Mouse (Mus musculus) stomach, embryonic 14.5 days (tissue): ENCODE results near the gene Mdga1. TPM values are rescaled to one million over a fixed set of nuclear protein-coding genes. Genes with fewer than 3 reads are reported as not detected.

Source experiments
- ATAC-seq: fragments of 200-750 bp; cut with Nextera tagmentation; 2 replicates; pipeline ENCODE4 v1.8.0; 2017; ENCODE audit warnings: low read depth, moderate TSS enrichment; ENCODE audit not compliant: insufficient number of reproducible peaks, insufficient read depth, low FRiP score
- H3K27ac ChIP-seq: fragments of 300-500 bp; sonication (generic); 2 replicates; pipeline ENCODE4 v1.5.1; 2014; ENCODE audit warnings: mild to moderate bottlenecking, low read length, moderate library complexity, mixed read lengths
- H3K27me3 ChIP-seq: fragments of 300-500 bp; sonication (generic); 2 replicates; pipeline ENCODE4 v1.6.1; 2014; ENCODE audit warnings: low read length, control low read depth, mixed read lengths; ENCODE audit not compliant: control insufficient read depth, insufficient read depth
- H3K36me3 ChIP-seq: fragments of 300-500 bp; sonication (generic); 2 replicates; pipeline ENCODE4 v1.6.1; 2014; ENCODE audit warnings: mild to moderate bottlenecking, control low read depth, low read length, moderate library complexity, mixed read lengths; ENCODE audit not compliant: control insufficient read depth, insufficient read depth
- H3K4me1 ChIP-seq: fragments of 300-500 bp; sonication (generic); 2 replicates; pipeline ENCODE4 v1.6.1; 2014; ENCODE audit warnings: low read length, control low read depth, mixed read lengths; ENCODE audit not compliant: control insufficient read depth, insufficient read depth
- H3K4me2 ChIP-seq: fragments of 300-500 bp; sonication (generic); replicated peaks from 2 replicates; pipeline ENCODE4 v1.6.1; 2014; ENCODE audit warnings: low read depth, low read length, control low read depth
- H3K4me3 ChIP-seq: fragments of 300-500 bp; sonication (generic); 2 replicates; pipeline ENCODE4 v1.5.1; 2014; ENCODE audit warnings: low read depth, low read length, control low read depth
- H3K9ac ChIP-seq: fragments of 300-500 bp; sonication (generic); replicated peaks from 2 replicates; pipeline ENCODE4 v1.6.1; 2014; ENCODE audit warnings: low read depth, mild to moderate bottlenecking, control low read depth, low read length, moderate library complexity, mixed read lengths
- H3K9me3 ChIP-seq: fragments of 300-500 bp; sonication (generic); 2 replicates; pipeline ENCODE4 v1.6.1; 2016; ENCODE audit warnings: low read depth, low read length, control low read depth; ENCODE audit not compliant: control insufficient read depth
- whole genome bisulfite sequencing: fragments of 180-500 bp; shearing (Covaris S2); extraction: QIAGEN DNeasy Blood & Tissue Kit; methylation state at CpG from one replicate; pipeline ENCODE4 v1.1.7; 2014; 5-methylcytosine and 5-hydroxymethylcytosine counted together
- polyA plus RNA-seq: library from polyadenylated mRNA; unstranded; fragments of >200 nt; fragmentation: Nextera tagmentation; extraction: Ambion mirVana; gene quantifications from 2 replicates; pipeline ENCODE4 v1.2.1, GENCODE M21; 2014

Mdga1 gene
- polyA plus RNA-seq, 1 experiment from 2014 or later: 5.9 TPM

DNA sequence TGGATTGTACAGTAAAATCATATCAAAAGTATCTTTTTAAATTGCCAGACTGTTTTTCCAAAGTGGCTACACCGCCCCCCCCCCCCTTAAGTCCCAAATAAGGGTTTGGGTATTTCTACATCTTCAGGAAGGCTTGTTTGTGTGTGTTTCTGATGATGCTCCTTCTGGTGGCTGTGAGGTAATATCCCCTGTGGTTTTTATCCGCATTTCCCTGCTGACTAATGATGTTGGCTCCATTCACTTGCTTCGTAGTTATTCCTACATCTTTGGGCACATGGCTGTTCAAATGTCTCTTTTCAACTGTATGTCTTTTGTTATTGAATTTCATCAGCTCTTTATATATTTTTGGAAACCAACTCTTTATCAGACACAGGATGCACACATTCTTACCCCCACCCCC, 20.2 kb upstream of the Mdga1 start:
- Histone ChIP-seq H3K27ac (no peak overlapping the region), H3K4me1 (no peaks in the 10 kb centered on the region), H3K4me3 (no peak overlapping the region), H3K9me3 (no peaks in the 10 kb centered on the region), H3K36me3 (no peaks in the 10 kb centered on the region), H3K9ac (no peak overlapping the region), H3K27me3 (no peaks in the 10 kb centered on the region), H3K4me2 (no peak overlapping the region)
- 88% methylated on average over 3 of the region's 3 CpGs for WGBS
- ATAC-seq: no peak

DNA sequence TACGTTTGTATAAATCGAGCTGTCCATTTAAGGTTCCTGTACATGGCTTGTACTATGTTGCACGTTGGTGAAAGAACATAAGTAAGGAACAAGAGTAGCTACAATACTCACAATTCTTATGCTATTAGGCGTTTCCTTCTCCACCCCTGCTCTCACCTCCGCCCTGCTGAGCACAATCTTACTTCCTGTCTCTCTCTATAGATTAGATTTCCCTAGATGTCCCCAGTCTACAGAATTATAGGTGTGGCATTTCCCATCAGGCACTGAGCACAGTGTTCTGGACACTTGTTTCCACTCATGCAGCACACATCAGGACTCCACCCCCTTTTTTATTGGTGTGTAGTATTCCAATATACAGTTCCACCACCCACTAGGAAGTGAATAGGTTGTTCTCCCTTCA, 19.8 kb upstream of the Mdga1 start:
- no peak for ATAC-seq
- H3K9me3 ChIP-seq: no peaks in the 10 kb centered on the region
- H3K4me3 ChIP-seq: no peak overlapping the region
- H3K27ac ChIP-seq: no peak overlapping the region
- no peak overlapping the region for H3K9ac ChIP-seq
- no peaks in the 10 kb centered on the region for H3K36me3 ChIP-seq
- no peaks in the 10 kb centered on the region for H3K4me1 ChIP-seq
- 86% methylated on average over 5 of the region's 5 CpGs for WGBS
- H3K4me2 ChIP-seq: no peak overlapping the region
- no peaks in the 10 kb centered on the region for H3K27me3 ChIP-seq

DNA sequence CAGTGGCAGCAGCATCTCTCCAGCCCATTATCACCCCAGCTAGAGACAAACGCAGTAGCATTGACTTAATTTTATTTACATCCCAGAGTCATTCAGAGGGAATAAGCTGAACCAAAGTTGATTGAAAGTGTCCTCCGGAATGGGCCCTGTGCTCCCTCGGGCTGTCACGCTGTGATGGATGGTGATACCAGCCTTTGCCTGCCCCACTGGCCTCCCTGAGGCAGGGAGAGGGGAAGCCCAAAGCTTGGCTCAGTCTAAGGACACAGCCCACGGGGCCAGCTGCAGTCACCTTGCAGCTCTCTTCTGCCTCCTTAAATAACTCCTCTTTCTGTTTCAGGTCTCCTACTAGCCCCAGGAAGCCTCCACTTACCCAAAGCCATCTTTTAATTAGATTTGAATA, 18.3 kb upstream of the Mdga1 start:
- WGBS: 4% methylated on average over 5 of the region's 5 CpGs
- Histone ChIP-seq H3K4me3 (no peak overlapping the region), H3K27ac (no peak overlapping the region), H3K9me3 (no peaks in the 10 kb centered on the region), H3K36me3 (no peaks in the 10 kb centered on the region), H3K4me2 (no peak overlapping the region), H3K4me1 (no peaks in the 10 kb centered on the region), H3K9ac (no peak overlapping the region), H3K27me3 (no peaks in the 10 kb centered on the region)
- no peak for ATAC-seq

DNA sequence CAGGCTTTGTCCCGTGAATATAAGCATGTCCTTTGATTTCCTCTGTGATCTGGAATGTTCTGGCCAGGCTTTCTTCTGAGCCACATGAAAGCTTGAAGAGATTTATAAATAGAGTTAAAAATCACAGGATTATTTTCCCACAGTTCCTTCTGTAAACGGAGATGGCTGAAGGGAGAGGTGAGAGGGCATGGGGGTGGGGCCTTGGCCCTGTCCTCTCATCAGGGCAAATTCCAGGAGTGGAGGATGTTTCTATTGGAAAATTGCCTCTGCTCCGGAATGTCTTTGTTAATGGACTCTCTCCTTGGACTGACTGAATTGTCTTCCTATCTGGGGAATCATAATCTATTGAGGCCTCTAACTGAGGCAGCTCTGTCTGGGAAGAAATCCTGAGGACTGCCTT, 15.6 kb upstream of the Mdga1 start:
- H3K9ac ChIP-seq: no peak overlapping the region
- H3K27me3 ChIP-seq: no peaks in the 10 kb centered on the region
- H3K4me1 ChIP-seq: no peaks in the 10 kb centered on the region
- H3K4me3 ChIP-seq: no peak overlapping the region
- H3K4me2 ChIP-seq: no peak overlapping the region
- 14% methylated on average over 3 of the region's 3 CpGs for WGBS
- no peaks in the 10 kb centered on the region for H3K36me3 ChIP-seq
- no peak for ATAC-seq
- no peak overlapping the region for H3K27ac ChIP-seq
- peaks cover 4% of the 10 kb centered on the region; the same call in 1 of the 2 replicates for H3K9me3 ChIP-seq

DNA sequence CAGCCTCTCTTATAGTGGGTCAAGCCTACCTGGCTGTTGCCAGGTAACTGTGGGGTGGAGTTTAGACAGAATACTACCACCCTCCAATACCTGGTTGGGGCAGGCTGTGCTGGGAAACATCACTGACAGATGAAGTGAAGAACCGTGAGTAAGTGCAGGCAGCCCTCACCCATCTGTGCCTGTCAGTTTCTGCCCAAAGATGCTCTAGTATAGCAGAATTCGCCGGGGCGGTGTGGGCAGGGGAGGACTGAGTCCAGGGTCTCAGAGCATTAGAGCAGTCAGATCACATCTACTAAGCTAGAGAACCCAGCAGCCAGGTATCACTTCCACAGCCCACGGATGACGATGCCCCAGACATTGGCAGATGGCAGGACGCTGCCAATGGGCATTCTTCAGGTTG, 15.0 kb upstream of the Mdga1 start:
- Histone ChIP-seq H3K4me2 (no peak overlapping the region), H3K4me3 (no peak overlapping the region), H3K4me1 (no peaks in the 10 kb centered on the region), H3K9me3 (peaks cover 4% of the 10 kb centered on the region; the same call in 1 of the 2 replicates), H3K27ac (no peak overlapping the region), H3K9ac (no peak overlapping the region), H3K27me3 (no peaks in the 10 kb centered on the region), H3K36me3 (no peaks in the 10 kb centered on the region)
- WGBS: 80% methylated on average over 7 of the region's 7 CpGs
- ATAC-seq: no peak

DNA sequence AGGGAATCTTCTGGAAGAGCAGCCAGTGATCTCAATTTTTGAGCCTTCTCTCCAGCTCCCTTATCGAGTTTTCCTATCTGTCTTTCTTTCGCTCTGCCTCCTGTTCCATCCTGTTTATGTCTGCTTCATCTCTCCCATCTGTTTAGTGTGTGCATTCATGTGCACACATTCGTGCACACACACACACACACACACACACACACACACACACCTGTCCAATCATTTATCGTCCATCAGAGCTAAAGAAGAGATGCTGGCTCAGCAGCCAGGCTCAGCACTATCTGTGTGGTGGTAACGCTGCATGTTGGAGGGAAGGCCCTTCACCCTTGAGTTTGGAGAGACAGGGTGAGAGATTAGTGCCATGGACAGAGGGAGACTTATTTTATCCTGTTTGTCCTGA, 13.3 kb upstream of the Mdga1 start:
- WGBS: 70% methylated on average over 5 of the region's 5 CpGs
- Histone ChIP-seq H3K4me1 (0 out of 2 replicates have a peak, but pooled peaks cover 3% of the 10 kb centered on the region), H3K27me3 (no peaks in the 10 kb centered on the region), H3K9ac (no peak overlapping the region), H3K27ac (no peak overlapping the region), H3K36me3 (no peaks in the 10 kb centered on the region), H3K4me2 (no peak overlapping the region), H3K9me3 (peaks cover 4% of the 10 kb centered on the region; the same call in 1 of the 2 replicates), H3K4me3 (no peak overlapping the region)
- no peak for ATAC-seq

DNA sequence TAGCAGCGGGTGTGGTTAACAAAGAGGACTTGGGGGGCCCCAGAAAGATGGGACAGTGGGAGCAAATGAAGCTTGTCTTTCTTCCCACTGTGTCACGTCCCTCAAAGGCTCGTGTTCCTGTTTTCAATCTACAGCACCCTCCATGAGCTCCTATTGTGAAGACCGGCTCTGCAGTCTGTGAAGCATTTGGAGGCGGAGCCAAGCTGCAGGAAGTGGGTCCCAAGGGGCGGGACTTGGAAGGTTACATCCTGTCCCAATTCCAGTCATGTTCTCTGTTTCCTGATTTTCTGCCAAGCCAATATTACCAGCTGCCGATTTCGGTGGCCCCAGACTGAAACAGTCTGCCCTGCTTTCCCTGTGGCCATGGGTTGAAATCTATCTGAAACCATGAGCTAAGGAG, 11.7 kb upstream of the Mdga1 start:
- H3K36me3 ChIP-seq: no peaks in the 10 kb centered on the region
- H3K4me3 ChIP-seq: no peak overlapping the region
- no peak overlapping the region for H3K9ac ChIP-seq
- no peak overlapping the region for H3K4me2 ChIP-seq
- 62% methylated on average over 8 of the region's 8 CpGs for WGBS
- H3K4me1 ChIP-seq: 0 out of 2 replicates have a peak, but pooled peaks cover 3% of the 10 kb centered on the region
- H3K9me3 ChIP-seq: peaks cover 4% of the 10 kb centered on the region; the same call in 1 of the 2 replicates
- no peaks in the 10 kb centered on the region for H3K27me3 ChIP-seq
- no peak overlapping the region for H3K27ac ChIP-seq
- ATAC-seq: no peak

DNA sequence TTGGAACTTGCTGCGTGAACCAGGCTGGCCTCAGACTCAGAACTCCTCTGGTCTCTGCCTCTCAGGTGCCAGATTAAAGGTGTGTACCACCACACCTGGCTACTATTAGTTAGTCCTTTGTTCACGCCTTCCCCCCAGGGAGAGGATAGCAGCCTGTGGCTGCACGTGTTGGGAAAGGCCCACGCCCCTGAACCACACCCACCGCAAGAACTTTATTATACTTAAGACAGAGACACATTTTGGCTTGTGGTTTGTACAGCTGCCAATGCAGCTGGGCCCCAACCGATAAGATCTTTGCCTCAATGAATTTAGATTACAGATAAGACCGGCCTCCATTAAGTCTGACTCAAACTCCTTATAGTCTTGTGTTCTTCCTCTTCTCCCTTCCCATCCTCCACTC, 10.0 kb upstream of the Mdga1 start:
- Histone ChIP-seq H3K27ac (no peak overlapping the region), H3K4me1 (0 out of 2 replicates have a peak, but pooled peaks cover 3% of the 10 kb centered on the region), H3K4me3 (no peak overlapping the region), H3K27me3 (no peaks in the 10 kb centered on the region), H3K9me3 (peaks cover 4% of the 10 kb centered on the region; the same call in 1 of the 2 replicates), H3K9ac (no peak overlapping the region), H3K4me2 (no peak overlapping the region), H3K36me3 (no peaks in the 10 kb centered on the region)
- 61% methylated on average over 7 of the region's 7 CpGs for WGBS
- ATAC-seq: peak; percentile 53; the same call in 1 of the 2 replicates

DNA sequence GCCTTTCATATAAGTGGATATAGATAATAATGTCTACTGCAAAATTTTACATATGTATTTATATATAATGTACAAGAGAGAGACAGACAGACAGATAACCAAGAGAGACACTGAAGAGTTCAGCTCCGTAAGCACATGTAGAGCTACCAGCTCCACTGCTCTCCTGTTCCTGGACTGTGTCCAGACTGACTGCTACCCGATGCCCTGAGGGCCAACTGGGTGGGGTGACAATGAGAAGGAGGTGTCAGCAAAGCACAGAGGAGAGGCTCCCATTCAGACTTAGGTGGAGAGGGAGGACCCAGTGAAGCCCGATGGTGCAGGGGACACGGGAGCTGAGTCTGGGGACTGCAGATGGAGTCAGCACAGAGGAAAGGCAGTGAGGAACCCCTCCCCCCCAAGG, 9.1 kb upstream of the Mdga1 start:
- ATAC-seq: no peak
- peaks cover 4% of the 10 kb centered on the region; the same call in 1 of the 2 replicates for H3K9me3 ChIP-seq
- no peak overlapping the region for H3K27ac ChIP-seq

More for the DNA sequence above, 9.1 kb upstream of the Mdga1 start:
- H3K4me1 ChIP-seq: 0 out of 2 replicates have a peak, but pooled peaks cover 3% of the 10 kb centered on the region
- 53% methylated on average over 4 of the region's 4 CpGs for WGBS
- no peak overlapping the region for H3K9ac ChIP-seq
- H3K4me2 ChIP-seq: no peak overlapping the region
- H3K36me3 ChIP-seq: no peaks in the 10 kb centered on the region
- no peaks in the 10 kb centered on the region for H3K27me3 ChIP-seq
- H3K4me3 ChIP-seq: no peak overlapping the region
